Mouse (Mus musculus) CH12.LX (cell line): ENCODE measurements at regions not wholly inside any gene's neighbourhood (a gene's known extent, or its start where the extent isn't known, plus 50 kb on each side); places are given as distances from the start of the nearest gene placed in this dataset.

Source experiments
- DNase-seq: peaks from one replicate; pipeline ENCODE4 v3.0.0-alpha.2; 2013; ENCODE audit errors: extremely low read depth
- H3K27ac ChIP-seq: 2 replicates; pipeline ENCODE4 v1.5.1; 2012; ENCODE audit warnings: low read depth, mild to moderate bottlenecking, control low read depth, moderate library complexity; ENCODE audit not compliant: insufficient read depth
- H3K27me3 ChIP-seq: replicated peaks from 2 replicates; pipeline ENCODE3; 2012; ENCODE audit warnings: inconsistent platforms
- H3K36me3 ChIP-seq, 2 experiments: replicated peaks in 1 of 2; 2 replicates each; pipeline versions ENCODE3 to v1.6.1; 2012; ENCODE audit warnings: inconsistent platforms in 1 of 2, low read length in 1 of 2, mild to moderate bottlenecking in 1 of 2, mixed read lengths in 1 of 2, moderate library complexity in 1 of 2; ENCODE audit not compliant: control insufficient read depth in 1 of 2, insufficient read depth in 1 of 2
- H3K4me1 ChIP-seq, 2 experiments: 2 replicates each; pipeline ENCODE4 v1.6.1; 2012; ENCODE audit warnings: inconsistent platforms in 1 of 2, moderate library complexity in 1 of 2; ENCODE audit not compliant: insufficient read depth in 2 of 2, control insufficient read depth in 1 of 2
- H3K4me2 ChIP-seq: 2 replicates; pipeline ENCODE4 v1.6.1; 2012; ENCODE audit warnings: low read depth, mild to moderate bottlenecking, control low read depth; ENCODE audit not compliant: poor library complexity, insufficient read depth, severe bottlenecking
- H3K4me3 ChIP-seq, 3 experiments: fragments of 150-350 bp in 1 of 3; sonication (generic) in 1 of 3; replicated peaks in 1 of 3; 2 replicates each; pipeline versions ENCODE3 to v1.5.1; 2011 to 2012; ENCODE audit warnings: low read depth in 2 of 3, low read length in 2 of 3, mild to moderate bottlenecking in 2 of 3, moderate library complexity in 2 of 3, control low read depth in 1 of 3, improper control_type of control experiment in 1 of 3, inconsistent platforms in 1 of 3, mixed read lengths in 1 of 3; ENCODE audit not compliant: poor library complexity in 1 of 3
- H3K79me2 ChIP-seq: replicated peaks from 2 replicates; pipeline ENCODE4 v1.6.1; 2012; ENCODE audit warnings: mild to moderate bottlenecking, moderate library complexity; ENCODE audit not compliant: control insufficient read depth, poor library complexity, insufficient read depth, severe bottlenecking; ENCODE audit errors: extremely low read depth
- H3K9ac ChIP-seq: 2 replicates; pipeline ENCODE4 v1.6.1; 2012; ENCODE audit warnings: low read depth, mild to moderate bottlenecking, control low read depth, moderate library complexity; ENCODE audit not compliant: insufficient read depth
- H3K9me3 ChIP-seq: replicated peaks from 2 replicates; pipeline ENCODE3; 2012; ENCODE audit warnings: low read length, inconsistent platforms, mixed read lengths
- CHD2 ChIP-seq: IDR thresholded peaks from 2 replicates; pipeline ENCODE4 v1.6.1; 2011; ENCODE audit warnings: low read length, improper control_type of control experiment
- CTCF ChIP-seq, 2 experiments: IDR thresholded peaks in 1 of 2; conservative IDR thresholded peaks in 1 of 2; 2 replicates each; pipeline ENCODE4 v1.5.1; 2011 to 2012; ENCODE audit warnings: low read depth in 2 of 2, low read length in 2 of 2, improper control_type of control experiment in 1 of 2, inconsistent platforms in 1 of 2, mild to moderate bottlenecking in 1 of 2, moderate library complexity in 1 of 2
- E2F4 ChIP-seq: IDR thresholded peaks from 2 replicates; pipeline ENCODE4 v1.6.1; 2011; ENCODE audit warnings: low read depth, low read length, improper control_type of control experiment; ENCODE audit not compliant: insufficient replicate concordance
- EP300 ChIP-seq: IDR thresholded peaks from 2 replicates; pipeline ENCODE4 v1.6.1; 2011; ENCODE audit warnings: low read length, improper control_type of control experiment
- ETS1 ChIP-seq: conservative IDR thresholded peaks from 2 replicates; pipeline ENCODE4 v1.6.1; 2012; ENCODE audit warnings: low read depth, mild to moderate bottlenecking, inconsistent platforms, low read length, improper control_type of control experiment, moderate library complexity
- JUN ChIP-seq: IDR thresholded peaks from 2 replicates; pipeline ENCODE4 v1.6.1; 2011; ENCODE audit warnings: low read depth, mild to moderate bottlenecking, low read length, improper control_type of control experiment, moderate library complexity; ENCODE audit not compliant: insufficient read depth
- JUND ChIP-seq: conservative IDR thresholded peaks from 2 replicates; pipeline ENCODE4 v1.6.1; 2011; ENCODE audit warnings: low read depth, low read length, improper control_type of control experiment
- MAFK ChIP-seq: IDR thresholded peaks from 2 replicates; pipeline ENCODE4 v1.6.1; 2011; ENCODE audit warnings: low read length, improper control_type of control experiment; ENCODE audit not compliant: insufficient replicate concordance
- MAX ChIP-seq: IDR thresholded peaks from 2 replicates; pipeline ENCODE4 v1.6.1; 2011; ENCODE audit warnings: low read length, improper control_type of control experiment
- MAZ ChIP-seq: IDR thresholded peaks from 2 replicates; pipeline ENCODE4 v1.6.1; 2012; ENCODE audit warnings: low read depth, mild to moderate bottlenecking, inconsistent platforms, low read length, improper control_type of control experiment, moderate library complexity
- MEF2A ChIP-seq: IDR thresholded peaks from 2 replicates; pipeline ENCODE4 v1.6.1; 2014; ENCODE audit warnings: low read depth, mild to moderate bottlenecking, inconsistent platforms, low read length, improper control_type of control experiment, borderline replicate concordance
- MYC ChIP-seq: IDR thresholded peaks from 2 replicates; pipeline ENCODE4 v1.6.1; 2011; ENCODE audit warnings: low read depth, mild to moderate bottlenecking, improper control_type of control experiment, low read length
- PAX5 ChIP-seq: IDR thresholded peaks from 2 replicates; pipeline ENCODE4 v1.6.1; 2012; ENCODE audit warnings: low read length, inconsistent platforms, mixed read lengths
- POLR2AphosphoS2 ChIP-seq: IDR thresholded peaks from 2 replicates; pipeline ENCODE4 v1.6.1; 2011; ENCODE audit warnings: low read depth, low read length, improper control_type of control experiment
- RCOR1 ChIP-seq: conservative IDR thresholded peaks from 2 replicates; pipeline ENCODE4 v1.6.1; 2012; ENCODE audit warnings: low read depth, mild to moderate bottlenecking, inconsistent platforms, low read length, improper control_type of control experiment
- SMC3 ChIP-seq: IDR thresholded peaks from 2 replicates; pipeline ENCODE4 v1.6.1; 2011; ENCODE audit warnings: low read depth, low read length, improper control_type of control experiment
- TBP ChIP-seq: conservative IDR thresholded peaks from 2 replicates; pipeline ENCODE4 v1.6.1; 2011; ENCODE audit warnings: low read depth, low read length, improper control_type of control experiment
- USF1 ChIP-seq: IDR thresholded peaks from 2 replicates; pipeline ENCODE4 v1.6.1; 2014; ENCODE audit warnings: low read depth, mild to moderate bottlenecking, inconsistent platforms, low read length, improper control_type of control experiment
- ZC3H11A ChIP-seq: IDR thresholded peaks from 2 replicates; pipeline ENCODE4 v1.6.1; 2012; ENCODE audit warnings: low read depth, mild to moderate bottlenecking, inconsistent platforms, low read length, improper control_type of control experiment
- ZKSCAN1 ChIP-seq: IDR thresholded peaks from 2 replicates; pipeline ENCODE4 v1.6.1; 2012; ENCODE audit warnings: low read depth, inconsistent platforms, low read length, improper control_type of control experiment, borderline replicate concordance
- ZMIZ1 ChIP-seq: IDR thresholded peaks from 2 replicates; pipeline ENCODE4 v1.6.1; 2012; ENCODE audit warnings: low read depth, mild to moderate bottlenecking, inconsistent platforms, low read length, improper control_type of control experiment
- dilution Hi-C: fragments of 300-500 bp; cut with MboI; formaldehyde crosslinking; loops from 2 replicates; pipeline ENCODE4 v1.14.3; 2020; ENCODE audit warnings: low sequenced_read_pairs; ENCODE audit not compliant: extremely low pct_unique_long_range_greater_than_20kb, extremely low pct_ligation_motif_present
- in situ Hi-C: fragments of 300-500 bp; cut with MboI; formaldehyde crosslinking; loops from 3 replicates; pipeline ENCODE4 v1.14.3; 2019; ENCODE audit warnings: low sequenced_read_pairs, low pct_ligation_motif_present, low pct_unique_long_range_greater_than_20kb, mixed read lengths

GRCm38 (mm10) chr1:184629194-184629593 is 103.2 kb downstream of the Hlx start:
- in situ Hi-C loops, result no loop called here
- no peaks in the 10 kb centered on the region for H3K36me3 ChIP-seq
- TF ChIP-seq MAFK (peak; percentile 79), MAX (no peak), JUN (no peak)
- TF ChIP-seq, all 38 proteins: peak for 1
- peaks cover 0 to 11% of the 10 kb centered on the region in 2 experiments; a peak in 2 of 4 replicates for H3K4me1 ChIP-seq
- no peaks in the 10 kb centered on the region for H3K27me3 ChIP-seq
- H3K9ac ChIP-seq, result no peak overlapping the region
- dilution Hi-C loops, result no loop called here
- H3K9me3 ChIP-seq, result no peaks in the 10 kb centered on the region
- H3K4me3 ChIP-seq, result no peak overlapping the region
- H3K27ac ChIP-seq, result no peak overlapping the region
- H3K4me2 ChIP-seq, result no peak overlapping the region
- no peak for DNase-seq
- H3K79me2 ChIP-seq, result no peaks in the 10 kb centered on the region

DNA sequence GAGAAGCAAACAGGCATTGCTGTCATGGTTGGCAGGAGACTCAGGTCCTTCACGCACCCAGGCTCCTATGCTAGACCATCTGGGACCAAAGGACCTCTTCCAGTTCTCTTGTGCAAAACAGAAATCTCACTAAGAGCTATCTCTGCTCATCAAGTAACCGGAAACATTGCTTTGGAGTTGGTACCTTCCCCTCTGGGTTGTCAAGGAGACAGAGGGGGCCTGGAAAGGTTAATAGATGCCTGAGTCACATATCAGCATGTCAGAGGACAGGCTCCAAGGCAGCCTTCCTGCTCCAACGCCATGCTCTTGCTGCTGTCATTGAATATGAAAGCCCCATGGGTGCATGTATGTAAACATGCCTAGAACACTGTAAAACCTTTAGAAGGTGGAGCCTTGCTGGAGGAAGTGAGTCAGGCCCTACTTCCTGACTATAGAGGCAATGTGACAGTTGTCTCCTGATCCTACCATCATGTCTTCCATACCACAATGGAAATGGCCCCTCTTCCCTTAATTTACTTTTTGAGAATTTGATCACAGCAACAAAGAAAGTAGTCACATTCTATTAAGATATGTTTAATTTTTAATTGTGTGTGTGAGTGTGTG is 103.8 kb downstream of the Hlx start:
- H3K27me3 ChIP-seq, result no peaks in the 10 kb centered on the region
- no peak for DNase-seq
- in situ Hi-C loops (no loop called here), dilution Hi-C loops (no loop called here)
- H3K36me3 ChIP-seq, result no peaks in the 10 kb centered on the region
- no peaks in the 10 kb centered on the region for H3K9me3 ChIP-seq
- H3K79me2 ChIP-seq, result no peaks in the 10 kb centered on the region
- no peak overlapping the region for H3K4me2 ChIP-seq
- TF ChIP-seq CHD2, result no peak
- no peak for TF ChIP-seq ZC3H11A
- no peak for TF ChIP-seq PAX5
- no peak for TF ChIP-seq SMC3
- TF ChIP-seq USF1, result no peak
- H3K4me1 ChIP-seq, result peaks cover 0 to 11% of the 10 kb centered on the region in 2 experiments; a peak in 2 of 4 replicates
- no peak overlapping the region for H3K9ac ChIP-seq
- H3K4me3 ChIP-seq, result no peak overlapping the region
- H3K27ac ChIP-seq, result no peak overlapping the region

GRCm38 (mm10) chr1:184622462-184622861 is 110.0 kb downstream of the Hlx start:
- Histone ChIP-seq H3K4me3 (no peak overlapping the region), H3K4me2 (no peak overlapping the region), H3K27me3 (no peaks in the 10 kb centered on the region), H3K27ac (no peak overlapping the region), H3K36me3 (no peaks in the 10 kb centered on the region), H3K9ac (no peak overlapping the region), H3K4me1 (peaks cover 2 to 15% of the 10 kb centered on the region in 2 experiments; a peak in 2 of 4 replicates), H3K79me2 (no peaks in the 10 kb centered on the region), H3K9me3 (no peaks in the 10 kb centered on the region)
- in situ Hi-C loops (no loop called here), dilution Hi-C loops (no loop called here)
- no peak for TF ChIP-seq MYC
- TF ChIP-seq TBP, result no peak
- TF ChIP-seq POLR2AphosphoS2, result no peak
- TF ChIP-seq RCOR1, result no peak
- no peak for TF ChIP-seq E2F4
- no peak for TF ChIP-seq ZC3H11A
- no peak for TF ChIP-seq USF1
- no peak for TF ChIP-seq ZMIZ1
- no peak for TF ChIP-seq MEF2A
- TF ChIP-seq JUN, result no peak
- TF ChIP-seq JUND, result no peak
- TF ChIP-seq PAX5, result no peak
- no peak for TF ChIP-seq SMC3
- no peak for TF ChIP-seq ETS1
- no peak for TF ChIP-seq EP300
- TF ChIP-seq ZKSCAN1, result no peak
- TF ChIP-seq MAZ, result no peak
- TF ChIP-seq CTCF (conservative IDR thresholded peaks at IDR 0.05 in 1 of 2, IDR thresholded peaks at IDR 0.05 in 1 of 2; ENCODE audit: low read depth in 2 of 2, low read length in 2 of 2), result no peak
- DNase-seq, result no peak
